Mouse (Mus musculus): ENCODE measurements around the gene Zfp472.

Zfp472 gene

GRCm38 (mm10) chr17:32965623-32966290, at the start of gene Zfp472:
Zfp472 (plus strand) TSS chr17:32965814.
- ATAC-seq (ENCODE audit: insufficient number of reproducible peaks, low FRiP score, low TSS enrichment), result peak; percentile 97

- ATAC-seq (ENCODE audit: insufficient number of reproducible peaks, low FRiP score, low TSS enrichment), result no peak
Measured at GRCm38 (mm10) chr17:32916075-32916474, 49.5 kb upstream of the Zfp472 start.

- peak; percentile 76; the same call in 1 of the 2 replicates for ATAC-seq (ENCODE audit: insufficient number of reproducible peaks, low FRiP score, low TSS enrichment)
Measured at GRCm38 (mm10) chr17:32917131-32917530, 48.5 kb upstream of the Zfp472 start, which contains the start of gene Cyp4f14. Cyp4f14 (minus strand) TSS chr17:32917342.

GRCm38 (mm10) chr17:32919123-32919522, 46.5 kb upstream of the Zfp472 start:
- ATAC-seq (ENCODE audit: insufficient number of reproducible peaks, low FRiP score, low TSS enrichment), result no peak

GRCm38 (mm10) chr17:32923681-32924080, 41.9 kb upstream of the Zfp472 start:
- no peak for ATAC-seq (ENCODE audit: insufficient number of reproducible peaks, low FRiP score, low TSS enrichment)

- peak; percentile 78; the same call in 1 of the 2 replicates for ATAC-seq (ENCODE audit: insufficient number of reproducible peaks, low FRiP score, low TSS enrichment)
Measured at GRCm38 (mm10) chr17:32924658-32925312, 40.8 kb upstream of the Zfp472 start.

GRCm38 (mm10) chr17:32927803-32928202, 37.8 kb upstream of the Zfp472 start:
- ATAC-seq (ENCODE audit: insufficient number of reproducible peaks, low FRiP score, low TSS enrichment), result no peak

GRCm38 (mm10) chr17:32939831-32940230, 25.8 kb upstream of the Zfp472 start:
- no peak for ATAC-seq (ENCODE audit: insufficient number of reproducible peaks, low FRiP score, low TSS enrichment)

- ATAC-seq (ENCODE audit: insufficient number of reproducible peaks, low FRiP score, low TSS enrichment), result no peak
Measured at GRCm38 (mm10) chr17:32943661-32944060, 22.0 kb upstream of the Zfp472 start.

- no peak for ATAC-seq (ENCODE audit: insufficient number of reproducible peaks, low FRiP score, low TSS enrichment)
Measured at GRCm38 (mm10) chr17:32944402-32945035, 21.1 kb upstream of the Zfp472 start.

GRCm38 (mm10) chr17:32946716-32947115, 18.9 kb upstream of the Zfp472 start:
- no peak for ATAC-seq (ENCODE audit: insufficient number of reproducible peaks, low FRiP score, low TSS enrichment)

- ATAC-seq (ENCODE audit: insufficient number of reproducible peaks, low FRiP score, low TSS enrichment), result peak; percentile 90
Measured at GRCm38 (mm10) chr17:32947215-32947914, 18.2 kb upstream of the Zfp472 start, which contains the start of gene Cyp4f13. Cyp4f13 (minus strand) TSS chr17:32947402.

- no peak for ATAC-seq (ENCODE audit: insufficient number of reproducible peaks, low FRiP score, low TSS enrichment)
Measured at GRCm38 (mm10) chr17:32950136-32950535, 15.5 kb upstream of the Zfp472 start.

GRCm38 (mm10) chr17:32951006-32951405, 14.6 kb upstream of the Zfp472 start:
- no peak for ATAC-seq (ENCODE audit: insufficient number of reproducible peaks, low FRiP score, low TSS enrichment)

GRCm38 (mm10) chr17:32951441-32951840, 14.2 kb upstream of the Zfp472 start:
- ATAC-seq (ENCODE audit: insufficient number of reproducible peaks, low FRiP score, low TSS enrichment), result peak; percentile 74; the same call in 1 of the 2 replicates

- no peak for ATAC-seq (ENCODE audit: insufficient number of reproducible peaks, low FRiP score, low TSS enrichment)
Measured at GRCm38 (mm10) chr17:32965253-32965622, 376 bp upstream of the Zfp472 start.

- no peak for ATAC-seq (ENCODE audit: insufficient number of reproducible peaks, low FRiP score, low TSS enrichment)
Measured at GRCm38 (mm10) chr17:32981361-32981760, 15.7 kb downstream of the Zfp472 start.

- no peak for ATAC-seq (ENCODE audit: insufficient number of reproducible peaks, low FRiP score, low TSS enrichment)
Measured at GRCm38 (mm10) chr17:32986301-32986700, 20.7 kb downstream of the Zfp472 start.

- ATAC-seq (ENCODE audit: insufficient number of reproducible peaks, low FRiP score, low TSS enrichment), result no peak
Measured at GRCm38 (mm10) chr17:32991965-32992698, 26.5 kb downstream of the Zfp472 start.

Measured in cerebellum, adult (tissue).